Mouse (Mus musculus): ENCODE data around the gene Galnt9. TPM values are rescaled to one million over a fixed set of nuclear protein-coding genes. Genes with fewer than 3 reads are reported as not detected.

Galnt9 gene
- polyA plus RNA-seq, 1 experiment from 2014 or later: 3.4 TPM

DNA sequence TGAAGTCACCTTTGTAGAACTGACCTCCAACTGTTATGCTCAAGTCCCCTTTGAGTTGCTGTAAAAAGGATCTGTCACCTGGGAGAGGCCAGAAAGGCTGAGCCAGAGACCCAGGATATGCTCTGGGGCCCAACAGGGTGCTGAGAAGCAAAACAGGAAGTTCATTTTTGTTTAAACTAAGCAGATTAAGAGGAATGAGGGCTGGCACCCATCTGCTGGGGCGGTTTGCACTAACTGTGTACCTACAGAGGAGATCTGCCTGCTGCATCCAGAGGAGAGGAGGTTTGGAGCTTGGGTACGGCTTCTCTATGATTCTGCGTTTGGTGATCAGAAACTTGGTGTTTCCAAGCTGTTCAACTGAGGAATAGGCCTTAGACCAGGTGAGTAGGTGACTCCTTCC, 29.5 kb upstream of the Galnt9 start:
- Histone ChIP-seq H3K36me3 (no peaks in the 10 kb centered on the region), H3K4me3 (no peak overlapping the region), H3K27ac (replicated peaks) (no peak overlapping the region), H3K4me1 (peaks cover 14% of the 10 kb centered on the region), H3K9me3 (replicated peaks) (no peaks in the 10 kb centered on the region), H3K27me3 (ENCODE audit: low read depth, poor library complexity, severe bottlenecking) (peaks cover 10% of the 10 kb centered on the region; the same call in 1 of the 2 replicates)
- 76% methylated on average over 3 of the region's 3 CpGs for WGBS
- no peak for DNase-seq (ENCODE audit: low spot score)

DNA sequence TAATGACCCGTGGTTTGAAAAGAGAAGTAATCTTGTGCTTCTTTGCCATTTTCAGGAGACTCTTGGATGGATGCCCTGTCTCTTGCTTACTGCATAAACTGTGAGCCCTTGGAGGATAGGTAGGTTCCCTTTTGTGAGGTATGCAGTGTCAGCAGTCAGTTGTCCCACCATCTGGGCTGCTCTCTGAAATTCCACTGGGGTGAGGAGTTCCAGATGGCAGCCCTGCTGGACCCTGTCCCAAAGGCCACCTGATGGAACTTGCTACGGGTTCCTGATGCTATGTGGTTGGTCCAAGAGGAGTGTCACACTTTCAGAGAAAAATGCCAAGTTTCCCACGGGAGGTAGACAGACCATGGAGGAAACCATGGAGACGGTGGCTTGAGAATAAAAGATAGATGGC, 27.8 kb upstream of the Galnt9 start:
- 86% methylated on average over 4 of the region's 4 CpGs for WGBS
- Histone ChIP-seq H3K27ac (replicated peaks) (no peak overlapping the region), H3K4me3 (no peak overlapping the region), H3K27me3 (ENCODE audit: low read depth, poor library complexity, severe bottlenecking) (peaks cover 10% of the 10 kb centered on the region; the same call in 1 of the 2 replicates), H3K36me3 (no peaks in the 10 kb centered on the region), H3K9me3 (replicated peaks) (no peaks in the 10 kb centered on the region), H3K4me1 (peaks cover 9% of the 10 kb centered on the region)
- DNase-seq (ENCODE audit: low spot score): no peak

DNA sequence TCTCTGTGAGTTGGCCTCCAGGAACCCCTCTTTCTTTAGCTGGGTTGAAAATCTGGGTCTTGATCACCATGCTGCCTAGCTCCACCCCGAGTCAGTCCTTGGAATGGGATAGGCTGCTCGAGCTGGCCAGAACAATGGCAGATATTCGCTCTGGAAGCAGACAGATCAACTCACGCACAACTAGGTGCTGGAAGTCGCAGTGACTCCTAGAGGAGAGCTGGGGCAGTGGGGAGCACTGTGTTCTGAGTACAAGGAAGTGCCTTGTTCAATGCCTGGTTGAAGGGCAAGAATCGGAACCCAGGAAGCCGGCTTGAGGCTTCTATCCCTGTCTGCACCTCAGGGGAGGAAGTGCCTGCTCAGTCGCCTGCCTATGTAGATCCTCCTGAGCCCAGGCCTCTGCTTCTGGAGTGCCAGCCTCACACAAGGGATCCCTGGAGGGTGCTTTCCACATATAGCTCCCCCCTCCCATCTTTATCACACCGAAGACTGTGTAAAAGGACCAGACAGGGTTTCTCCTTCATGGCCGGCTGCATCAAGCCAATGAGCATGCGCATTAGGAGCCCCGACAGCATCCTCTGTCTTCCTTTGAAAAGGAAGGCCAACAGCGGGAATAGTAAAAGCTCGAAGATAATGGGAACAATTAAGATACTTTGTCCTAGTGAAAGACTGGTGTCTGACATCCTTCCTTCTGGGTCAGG, 25.9 kb upstream of the Galnt9 start:
- DNase-seq (ENCODE audit: low spot score): peak; percentile 21
- H3K36me3 ChIP-seq: no peaks in the 10 kb centered on the region
- peak overlapping the region; percentile 27 for H3K4me3 ChIP-seq
- H3K27ac ChIP-seq (replicated peaks): peak overlapping the region; percentile 77
- H3K4me1 ChIP-seq: peaks cover 9% of the 10 kb centered on the region
- 32% methylated on average over 14 of the region's 14 CpGs for WGBS
- no peaks in the 10 kb centered on the region for H3K9me3 ChIP-seq (replicated peaks)
- H3K27me3 ChIP-seq (ENCODE audit: low read depth, poor library complexity, severe bottlenecking): peaks cover 10% of the 10 kb centered on the region; the same call in 1 of the 2 replicates

GRCm38 (mm10) chr5:110520974-110521373, 23.2 kb upstream of the Galnt9 start:
- 92% methylated on average over 4 of the region's 4 CpGs for WGBS

DNA sequence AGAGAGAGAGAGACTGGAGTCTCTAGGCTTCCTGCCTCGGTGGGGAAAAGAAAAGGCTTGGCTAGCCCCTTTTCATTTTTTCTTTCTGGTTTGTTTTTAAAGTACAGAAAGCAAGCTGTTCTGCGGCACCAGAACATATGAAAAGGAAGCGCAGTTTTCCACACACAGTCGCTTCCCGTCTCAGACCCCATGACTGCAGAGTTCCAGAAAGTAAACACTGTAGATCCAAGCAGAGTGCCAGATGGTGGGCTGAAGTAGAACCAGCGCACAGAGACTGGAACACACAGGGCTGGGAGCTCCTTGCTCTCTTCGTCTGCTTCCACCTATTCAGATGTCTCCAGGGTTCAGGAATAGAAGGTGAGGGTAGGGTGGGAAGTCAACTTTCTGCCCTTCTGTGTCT, 22.3 kb upstream of the Galnt9 start:
- DNase-seq (ENCODE audit: low spot score): no peak
- WGBS: 78% methylated on average over 7 of the region's 7 CpGs
- Histone ChIP-seq H3K27me3 (ENCODE audit: low read depth, poor library complexity, severe bottlenecking) (peaks cover 10% of the 10 kb centered on the region; the same call in 1 of the 2 replicates), H3K9me3 (replicated peaks) (no peaks in the 10 kb centered on the region), H3K4me3 (no peak overlapping the region), H3K36me3 (no peaks in the 10 kb centered on the region), H3K27ac (replicated peaks) (no peak overlapping the region), H3K4me1 (peaks cover 9% of the 10 kb centered on the region)

More at GRCm38 (mm10) chr5:110520974-110521373, 23.2 kb upstream of the Galnt9 start:
- no peak for DNase-seq (ENCODE audit: low spot score)
- H3K9me3 ChIP-seq (replicated peaks): no peaks in the 10 kb centered on the region
- no peaks in the 10 kb centered on the region for H3K36me3 ChIP-seq
- peaks cover 9% of the 10 kb centered on the region for H3K4me1 ChIP-seq
- peaks cover 10% of the 10 kb centered on the region; the same call in 1 of the 2 replicates for H3K27me3 ChIP-seq (ENCODE audit: low read depth, poor library complexity, severe bottlenecking)
- no peak overlapping the region for H3K4me3 ChIP-seq
- H3K27ac ChIP-seq (replicated peaks): no peak overlapping the region

DNA sequence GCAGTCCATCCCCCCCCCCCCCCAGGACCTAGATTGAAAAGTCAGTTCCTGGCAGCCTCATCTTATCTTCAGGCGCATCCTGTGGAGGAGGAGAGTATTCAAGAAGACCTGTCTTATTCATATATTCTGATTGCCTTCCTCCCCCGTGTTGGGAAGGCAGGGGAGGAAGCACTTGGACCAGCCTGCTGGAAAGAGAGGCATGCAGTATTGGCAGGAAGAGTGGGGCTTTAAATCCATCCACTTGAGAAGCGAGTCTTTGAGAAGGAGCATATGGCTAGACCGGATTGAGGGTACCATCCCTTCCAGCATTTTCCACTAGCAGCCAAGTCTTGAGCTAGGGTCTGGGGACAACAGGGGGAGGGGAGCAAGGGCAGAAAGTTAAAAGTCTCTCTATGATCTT, 20.9 kb upstream of the Galnt9 start:
- Histone ChIP-seq H3K9me3 (replicated peaks) (no peaks in the 10 kb centered on the region), H3K36me3 (no peaks in the 10 kb centered on the region), H3K4me1 (peaks cover 4% of the 10 kb centered on the region), H3K27me3 (ENCODE audit: low read depth, poor library complexity, severe bottlenecking) (peaks cover 10% of the 10 kb centered on the region; the same call in 1 of the 2 replicates), H3K27ac (replicated peaks) (no peak overlapping the region), H3K4me3 (no peak overlapping the region)
- no peak for DNase-seq (ENCODE audit: low spot score)
- 85% methylated on average over 4 of the region's 4 CpGs for WGBS

- Histone ChIP-seq H3K27me3 (ENCODE audit: low read depth, poor library complexity, severe bottlenecking) (no peaks in the 10 kb centered on the region), H3K36me3 (no peaks in the 10 kb centered on the region), H3K4me1 (no peaks in the 10 kb centered on the region), H3K27ac (replicated peaks) (no peak overlapping the region), H3K4me3 (no peak overlapping the region), H3K9me3 (replicated peaks) (no peaks in the 10 kb centered on the region)
- WGBS: 73% methylated on average over 6 of the region's 6 CpGs
- DNase-seq (ENCODE audit: low spot score): no peak
Observed at GRCm38 (mm10) chr5:110525701-110526100, 18.5 kb upstream of the Galnt9 start.

GRCm38 (mm10) chr5:110526556-110526955, 17.6 kb upstream of the Galnt9 start:
- 85% methylated on average over 4 of the region's 4 CpGs for WGBS
- no peak for DNase-seq (ENCODE audit: low spot score)
- Histone ChIP-seq H3K27ac (replicated peaks) (no peak overlapping the region), H3K36me3 (no peaks in the 10 kb centered on the region), H3K27me3 (ENCODE audit: low read depth, poor library complexity, severe bottlenecking) (no peaks in the 10 kb centered on the region), H3K4me1 (no peaks in the 10 kb centered on the region), H3K9me3 (replicated peaks) (no peaks in the 10 kb centered on the region), H3K4me3 (no peak overlapping the region)

GRCm38 (mm10) chr5:110531091-110531490, 13.1 kb upstream of the Galnt9 start:
- H3K27ac ChIP-seq (replicated peaks): no peak overlapping the region
- no peak for DNase-seq (ENCODE audit: low spot score)
- no peaks in the 10 kb centered on the region for H3K4me1 ChIP-seq
- WGBS: 67% methylated on average over 4 of the region's 4 CpGs
- no peaks in the 10 kb centered on the region for H3K27me3 ChIP-seq (ENCODE audit: low read depth, poor library complexity, severe bottlenecking)
- H3K4me3 ChIP-seq: no peak overlapping the region
- H3K9me3 ChIP-seq (replicated peaks): no peaks in the 10 kb centered on the region; the same call in 1 of the 2 replicates
- no peaks in the 10 kb centered on the region for H3K36me3 ChIP-seq

GRCm38 (mm10) chr5:110534402-110534801, 9.8 kb upstream of the Galnt9 start:
- DNase-seq (ENCODE audit: low spot score): no peak
- no peak overlapping the region for H3K4me3 ChIP-seq
- no peaks in the 10 kb centered on the region for H3K27me3 ChIP-seq (ENCODE audit: low read depth, poor library complexity, severe bottlenecking)
- H3K9me3 ChIP-seq (replicated peaks): no peaks in the 10 kb centered on the region; the same call in 1 of the 2 replicates
- no peak overlapping the region for H3K27ac ChIP-seq (replicated peaks)
- H3K4me1 ChIP-seq: no peaks in the 10 kb centered on the region
- no peaks in the 10 kb centered on the region for H3K36me3 ChIP-seq
- 86% methylated on average over 1 of the region's 1 CpGs for WGBS

DNA sequence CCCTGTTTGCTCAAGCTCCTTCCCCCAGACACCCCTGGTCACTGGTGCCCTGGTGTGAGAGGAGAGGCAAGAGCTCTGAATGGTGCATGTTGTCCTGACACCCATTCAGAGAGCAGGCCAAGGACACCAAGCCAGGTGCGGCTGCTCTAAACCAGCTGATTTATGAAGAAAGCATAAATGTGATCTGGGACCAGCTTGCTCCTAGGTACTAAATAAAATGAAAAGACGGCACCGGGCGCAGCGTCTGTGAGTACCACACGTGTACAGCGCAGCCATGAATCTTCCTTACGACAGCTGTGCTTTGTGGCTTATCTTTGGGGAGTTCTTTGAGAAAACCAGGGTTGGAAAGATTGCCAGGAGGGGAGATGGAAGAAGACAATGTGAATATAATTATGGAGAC, 8.2 kb upstream of the Galnt9 start:
- Histone ChIP-seq H3K4me1 (no peaks in the 10 kb centered on the region), H3K36me3 (no peaks in the 10 kb centered on the region), H3K27me3 (ENCODE audit: low read depth, poor library complexity, severe bottlenecking) (no peaks in the 10 kb centered on the region), H3K27ac (replicated peaks) (no peak overlapping the region), H3K4me3 (no peak overlapping the region), H3K9me3 (replicated peaks) (no peaks in the 10 kb centered on the region; the same call in 1 of the 2 replicates)
- no peak for DNase-seq (ENCODE audit: low spot score)
- WGBS: 94% methylated on average over 8 of the region's 8 CpGs

DNA sequence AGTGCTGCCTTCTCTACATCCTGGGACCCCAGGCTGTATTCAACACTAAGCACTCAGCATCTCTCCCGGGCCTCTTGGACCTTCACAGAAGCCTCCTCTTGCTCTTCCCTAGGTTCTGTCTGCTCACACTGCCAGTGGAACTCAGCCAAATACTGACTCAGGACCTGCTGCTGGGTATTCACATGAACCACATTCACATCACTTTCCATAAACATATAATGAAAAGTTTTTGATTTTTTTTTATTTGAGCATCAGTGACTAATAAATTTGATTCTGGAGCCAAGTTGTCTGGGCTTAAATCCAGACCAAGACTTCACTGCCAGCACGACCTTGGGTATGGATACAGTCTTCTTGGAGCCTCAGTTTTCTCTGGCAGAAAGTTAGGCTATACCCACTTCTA, 3.2 kb upstream of the Galnt9 start:
- H3K4me3 ChIP-seq: no peak overlapping the region
- 75% methylated on average over 2 of the region's 2 CpGs for WGBS
- no peaks in the 10 kb centered on the region for H3K36me3 ChIP-seq
- no peak for DNase-seq (ENCODE audit: low spot score)
- no peaks in the 10 kb centered on the region for H3K9me3 ChIP-seq (replicated peaks)
- H3K27me3 ChIP-seq (ENCODE audit: low read depth, poor library complexity, severe bottlenecking): peaks cover 36% of the 10 kb centered on the region
- H3K4me1 ChIP-seq: peaks cover 13% of the 10 kb centered on the region
- H3K27ac ChIP-seq (replicated peaks): no peak overlapping the region

- WGBS: 76% methylated on average over 6 of the region's 6 CpGs
- H3K4me1 ChIP-seq: peaks cover 13% of the 10 kb centered on the region
- H3K27me3 ChIP-seq (ENCODE audit: low read depth, poor library complexity, severe bottlenecking): peaks cover 41% of the 10 kb centered on the region
- H3K9me3 ChIP-seq (replicated peaks): no peaks in the 10 kb centered on the region
- no peak overlapping the region for H3K27ac ChIP-seq (replicated peaks)
- H3K36me3 ChIP-seq: no peaks in the 10 kb centered on the region
- DNase-seq (ENCODE audit: low spot score): no peak
- no peak overlapping the region for H3K4me3 ChIP-seq
Observed at GRCm38 (mm10) chr5:110541456-110541855, 2.7 kb upstream of the Galnt9 start.

All from midbrain, embryonic 10.5 days (tissue).